Mouse (Mus musculus) frontal cortex, postnatal 25 days (tissue): ENCODE measurements at regions not wholly inside any gene's neighbourhood (a gene's known extent, or its start where the extent isn't known, plus 50 kb on each side); places are given as distances from the start of the nearest gene placed in this dataset.

ENCODE experiments used
- DNase-seq, 2 experiments: peaks; one replicate each; pipeline ENCODE4 v3.0.0; 2022; ENCODE audit warnings: low spot score in 2 of 2

DNA sequence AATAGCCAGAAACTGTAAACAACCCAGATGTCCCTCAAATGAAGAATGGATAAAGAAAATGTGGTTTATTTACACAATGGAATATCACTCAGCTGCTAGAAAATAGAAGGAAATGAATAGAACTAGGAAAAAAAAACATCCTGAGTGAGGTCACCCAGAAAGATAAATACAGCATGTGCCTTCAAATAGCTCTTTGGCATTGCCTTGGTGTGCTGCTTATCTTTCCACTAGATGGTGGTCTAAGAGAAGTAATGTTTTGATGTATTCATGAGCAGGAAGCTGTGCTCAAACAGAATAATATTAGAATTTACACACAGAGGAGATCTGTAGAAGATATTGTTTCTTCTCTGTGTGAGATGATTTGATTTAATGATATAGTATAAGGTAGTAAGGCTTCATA, 78.8 kb downstream of the Zfp619 start:
- DNase-seq = no peak

DNA sequence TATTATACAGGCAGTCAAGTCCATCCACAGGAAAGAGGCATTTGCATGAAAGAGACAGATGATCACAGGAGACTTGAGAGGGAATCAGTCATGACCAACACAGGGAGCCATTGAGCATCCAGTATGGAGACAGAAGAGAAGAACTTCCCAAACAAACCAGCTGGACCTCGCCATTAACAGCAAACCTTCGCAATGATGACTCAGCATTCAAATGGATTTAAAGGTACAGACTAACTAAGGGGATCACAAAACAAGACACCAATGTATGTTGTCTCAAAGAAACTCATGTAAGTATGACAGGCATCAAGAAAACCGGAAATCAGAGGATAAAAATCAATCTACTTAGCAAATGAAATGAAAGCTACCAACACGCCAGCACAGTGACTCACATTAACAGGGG, 96.2 kb downstream of the Zfp619 start:
- DNase-seq = no peak

DNA sequence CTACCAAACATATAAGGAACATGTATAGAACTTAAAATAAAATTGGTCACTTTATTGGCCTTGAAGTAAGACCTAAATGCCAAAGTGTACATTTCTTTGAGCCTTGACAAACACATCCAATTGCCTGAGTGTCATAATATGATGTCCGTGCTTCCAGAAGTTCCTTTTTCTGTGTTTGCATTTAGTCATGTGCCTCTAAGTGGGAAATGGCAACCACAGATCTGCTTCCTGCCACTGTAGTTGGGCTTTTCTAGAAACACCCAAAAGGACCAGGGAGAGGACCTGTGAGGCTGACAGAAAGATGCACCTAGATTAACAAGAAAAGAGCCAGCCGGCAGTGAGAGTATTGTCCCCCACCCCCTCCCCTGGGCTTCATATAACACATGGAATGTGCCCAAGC, 97.5 kb downstream of the Zfp619 start:
- no peak for DNase-seq

DNA sequence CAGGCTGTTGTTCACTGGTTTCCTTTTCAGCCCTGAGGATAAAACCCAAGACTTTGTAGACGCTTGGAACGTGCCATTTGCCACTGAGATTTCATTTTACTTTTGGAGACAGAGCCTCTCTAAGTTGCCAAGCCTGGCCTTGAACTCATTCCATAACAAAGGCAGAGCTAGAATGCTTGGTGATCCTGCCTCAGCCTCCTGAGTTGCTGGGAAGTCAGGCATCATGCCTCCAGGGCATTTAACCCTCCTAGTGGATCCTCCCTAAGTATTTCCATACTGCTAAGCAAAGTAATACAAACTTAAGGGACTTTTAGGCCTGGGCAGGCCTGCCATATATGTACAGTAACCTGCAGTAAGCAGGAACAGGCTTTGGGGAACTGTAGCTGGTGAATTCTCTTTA, 104.2 kb downstream of the Zfp619 start:
- DNase-seq = no peak

DNA sequence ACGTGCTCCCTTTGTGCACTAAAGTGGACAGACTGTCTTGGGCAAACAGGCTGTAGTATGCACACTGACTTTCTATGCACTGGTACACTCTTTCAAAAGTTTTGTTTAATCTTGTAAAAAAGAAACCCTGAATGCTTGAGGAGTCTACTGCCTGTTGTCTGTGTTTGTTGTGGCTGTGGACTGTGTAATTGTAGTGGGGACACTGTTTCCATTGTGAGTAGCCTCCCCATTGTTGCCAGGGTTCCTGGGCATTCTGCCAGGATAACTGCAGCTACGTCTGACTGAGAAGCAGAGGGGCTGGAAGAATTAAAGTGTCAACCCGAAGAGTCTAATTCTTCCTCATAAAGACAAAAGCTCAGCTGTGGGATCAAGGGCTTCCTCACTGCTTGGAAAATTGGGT, 115.3 kb downstream of the Zfp619 start:
- DNase-seq = no peak

DNA sequence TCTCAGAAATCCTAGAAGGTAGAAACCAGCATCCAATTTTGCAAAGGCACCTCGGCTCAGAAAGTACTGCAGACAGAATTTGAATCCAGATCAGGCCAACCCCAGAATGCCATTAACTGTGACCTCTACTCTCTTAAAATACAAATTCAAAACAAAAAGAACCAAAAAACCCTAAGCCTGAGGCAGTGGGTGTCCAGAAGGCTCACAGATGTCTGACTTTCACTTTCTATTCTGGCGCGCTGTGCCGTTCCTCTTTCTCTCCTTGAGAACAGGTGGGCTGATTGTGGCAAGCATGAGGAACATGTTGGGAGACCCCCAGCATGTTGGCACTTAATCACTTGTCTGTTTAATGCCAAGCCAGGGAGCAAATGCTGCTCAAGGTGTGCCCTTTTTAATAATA, 124.8 kb downstream of the Zfp619 start:
- no peak for DNase-seq

DNA sequence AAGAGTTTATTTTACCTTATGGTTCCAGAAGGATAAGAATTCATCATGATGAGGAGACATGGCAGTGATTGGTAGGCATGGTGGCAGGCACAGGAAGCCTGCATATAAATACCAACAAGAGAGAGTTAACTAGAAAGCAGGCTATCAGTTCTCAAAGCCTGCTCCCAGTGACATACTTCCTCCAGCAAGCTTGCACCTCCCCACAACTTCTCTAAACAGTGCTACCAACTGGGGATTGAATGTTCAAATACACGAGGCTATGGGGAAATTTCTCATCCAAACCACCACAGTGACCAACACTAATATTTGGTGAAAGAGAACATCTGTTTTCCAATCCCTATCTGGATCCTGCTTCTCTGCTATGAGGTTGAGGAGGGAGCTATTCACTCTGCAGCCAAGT, 125.8 kb downstream of the Zfp619 start:
- no peak for DNase-seq

DNA sequence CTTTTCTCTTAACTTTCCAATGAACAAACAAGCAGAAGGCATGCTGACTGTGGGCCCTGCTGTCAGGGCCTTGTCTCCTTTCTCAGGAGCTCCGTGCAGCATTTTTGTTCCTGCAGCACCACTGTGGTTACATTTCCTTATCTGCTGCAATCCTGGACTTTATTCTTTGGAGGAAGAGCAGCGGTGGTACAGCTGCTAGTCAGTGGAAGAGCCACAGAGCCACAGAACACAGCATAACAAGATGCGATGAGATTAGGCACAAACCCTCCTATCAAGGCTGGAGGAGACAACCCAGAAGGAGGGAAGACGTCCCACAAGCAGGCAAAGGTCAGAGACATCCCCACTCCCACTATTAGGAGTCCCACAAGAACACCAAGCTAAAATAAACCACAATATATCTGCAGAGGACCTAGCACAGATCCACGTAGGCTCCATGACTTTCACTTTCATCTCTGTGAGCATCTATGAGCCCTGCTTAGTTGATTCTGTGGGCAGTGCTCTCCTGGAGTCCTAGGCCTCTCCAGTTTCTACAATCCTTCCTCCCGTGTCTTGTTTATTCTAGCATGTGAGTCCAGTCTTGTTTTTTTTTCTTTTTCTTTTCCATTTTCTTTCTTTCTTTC, 133.0 kb downstream of the Zfp619 start:
- no peak for DNase-seq

DNA sequence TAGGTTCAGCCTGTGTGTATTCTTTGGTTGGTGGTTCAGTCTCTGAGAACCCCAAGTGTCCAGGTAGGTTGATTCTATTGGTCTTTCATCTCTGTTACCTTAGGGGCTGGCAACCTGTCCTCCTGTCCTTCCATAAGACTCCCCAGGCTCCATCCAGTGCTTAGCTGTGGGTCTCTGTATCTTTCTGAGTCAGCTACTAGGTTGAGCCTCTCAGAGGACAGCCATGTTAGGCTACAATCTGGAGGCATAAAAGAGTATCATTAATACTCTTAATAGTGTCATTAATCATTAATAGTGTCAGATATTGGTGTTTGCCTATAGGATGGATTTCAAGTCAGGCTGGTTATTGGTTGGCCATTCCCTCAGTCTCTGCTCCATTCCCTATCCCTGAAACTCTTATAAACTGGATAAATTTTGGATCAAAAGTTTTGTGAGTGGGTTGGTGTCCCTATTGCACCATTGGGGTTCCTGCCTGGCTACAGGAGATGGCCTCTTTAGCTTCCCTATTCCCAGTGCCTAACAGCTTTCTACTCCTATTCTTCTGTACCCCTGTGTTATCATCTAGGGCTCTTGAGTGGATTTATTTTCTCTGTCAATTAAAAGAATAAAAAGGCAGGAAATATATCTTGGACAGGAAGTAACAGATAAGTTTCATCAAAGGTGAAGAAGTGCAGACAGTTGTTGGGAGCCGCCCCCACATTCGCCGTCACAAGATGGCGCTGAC, 137.2 kb downstream of the Zfp619 start:
- DNase-seq = no peak

DNA sequence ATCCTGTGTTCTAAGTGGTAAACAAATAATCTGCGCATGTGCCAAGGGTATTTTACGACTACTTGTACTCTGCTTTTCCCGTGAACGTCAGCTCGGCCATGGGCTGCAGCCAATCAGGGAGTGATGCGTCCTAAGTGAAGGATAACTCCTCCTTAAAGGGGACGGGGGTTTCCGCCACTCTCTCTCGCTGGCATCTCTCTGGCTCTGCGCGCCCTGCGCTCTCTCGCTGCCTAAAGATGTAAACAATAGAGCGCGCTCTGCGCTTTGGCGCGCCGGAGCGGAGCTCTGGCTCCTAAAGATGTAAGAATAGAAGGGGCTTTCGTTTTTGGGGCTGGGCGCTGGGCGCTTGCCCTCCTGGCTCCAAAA, 137.7 kb downstream of the Zfp619 start:
- peak; percentile 9 for DNase-seq

DNA sequence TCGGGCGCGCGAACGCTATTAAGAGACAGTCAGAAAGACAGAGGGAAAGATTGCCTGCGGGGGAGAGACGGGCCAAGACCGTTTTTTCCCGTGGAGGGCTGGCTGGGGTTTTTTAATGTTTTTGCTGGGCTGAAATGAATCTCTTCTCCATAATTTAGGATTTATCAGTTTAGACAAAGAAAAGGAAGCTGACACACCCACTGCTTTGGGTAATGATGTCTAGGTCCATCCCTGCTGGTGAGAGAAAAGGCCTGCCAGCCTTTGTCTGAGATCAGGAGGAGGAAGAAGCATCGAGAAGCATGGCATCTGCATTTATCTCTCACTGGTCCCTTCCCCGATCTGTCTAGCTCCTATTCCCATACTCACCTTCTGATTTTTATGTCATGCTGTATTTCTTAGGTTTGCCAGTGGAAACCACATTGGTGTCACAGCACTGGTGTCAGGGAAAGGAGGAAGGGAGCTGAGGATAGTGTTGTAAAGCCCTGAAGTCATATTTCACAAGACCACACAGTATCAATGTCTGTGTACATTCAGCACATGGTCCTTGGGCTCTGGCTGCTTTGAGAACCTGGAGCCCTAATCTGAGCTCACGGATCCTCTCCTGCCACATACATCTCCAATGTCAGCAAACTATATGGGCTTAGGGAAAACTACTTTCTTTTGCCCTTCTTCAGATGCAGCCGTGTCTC, 138.3 kb downstream of the Zfp619 start:
- no peak for DNase-seq

DNA sequence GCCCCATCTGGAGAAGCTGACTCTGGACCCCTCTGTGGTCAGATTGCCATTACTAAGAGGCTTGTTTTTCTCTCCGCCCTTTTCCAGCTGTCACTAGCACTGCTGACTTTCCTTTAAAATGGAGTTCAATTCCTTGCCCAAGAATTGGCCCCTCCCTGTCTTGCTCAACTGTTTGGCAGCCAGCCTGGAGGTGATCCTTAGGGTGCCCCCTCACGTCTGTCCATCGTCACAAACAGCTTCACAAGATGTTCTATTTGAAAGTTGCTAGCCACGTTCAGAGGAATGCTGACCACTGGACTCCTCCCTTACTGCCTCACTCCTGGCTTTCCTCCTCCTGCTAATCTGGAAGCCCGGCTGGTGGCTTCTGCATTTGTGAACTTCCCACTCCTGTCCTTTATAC, 142.0 kb downstream of the Zfp619 start:
- DNase-seq = no peak

DNA sequence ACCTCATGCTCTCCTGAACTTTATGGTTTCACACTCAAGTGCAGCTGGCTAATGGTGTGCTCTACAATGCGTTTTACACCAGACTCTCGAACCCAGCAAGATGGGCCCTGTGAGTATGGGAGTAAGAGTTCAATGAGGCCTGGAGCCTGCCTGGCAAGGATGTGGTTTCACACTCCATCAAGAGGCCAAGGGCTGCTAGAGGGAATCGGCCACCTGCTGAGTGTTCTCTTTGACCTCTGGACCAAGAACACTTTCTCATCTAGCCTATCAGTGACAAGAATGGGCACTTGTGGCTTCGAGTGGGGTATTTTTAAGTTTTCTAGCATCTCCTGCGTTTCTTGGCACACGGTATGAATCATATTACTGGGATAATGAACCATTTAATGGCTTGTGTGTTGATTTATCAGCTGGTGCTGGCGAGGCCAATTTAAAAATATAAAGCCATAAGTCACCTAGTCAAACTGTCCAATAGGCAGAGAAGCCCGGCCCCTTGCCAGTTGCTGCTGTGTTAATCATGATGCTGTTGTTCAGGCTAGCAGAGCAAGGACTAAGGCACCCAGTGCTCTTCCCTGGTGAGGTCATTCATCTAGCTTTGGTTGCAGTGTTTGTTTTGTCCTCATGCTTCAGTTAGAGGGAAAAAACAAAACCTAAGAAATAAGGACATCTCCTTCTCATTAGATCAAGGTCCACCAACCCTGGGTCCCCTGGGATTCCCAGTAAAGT, 157.7 kb downstream of the Zfp619 start:
- DNase-seq = no peak

DNA sequence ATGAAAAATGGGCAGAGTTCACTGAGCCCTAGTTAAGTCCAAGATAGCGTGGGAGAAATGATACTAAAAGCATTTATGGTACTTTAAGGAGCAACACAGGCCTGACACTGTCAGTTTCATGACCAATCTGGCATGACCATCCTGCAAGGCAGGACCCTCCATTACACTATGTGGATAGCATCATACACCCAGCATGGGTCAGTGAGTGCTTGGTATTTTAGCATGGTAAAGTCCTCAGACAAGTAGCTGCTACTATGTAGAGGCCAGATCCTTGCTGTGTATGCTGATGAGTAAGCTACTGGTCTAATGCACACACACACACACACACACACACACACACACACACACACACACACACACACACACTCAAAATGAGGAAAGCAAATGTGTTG, 158.3 kb downstream of the Zfp619 start:
- DNase-seq = no peak

DNA sequence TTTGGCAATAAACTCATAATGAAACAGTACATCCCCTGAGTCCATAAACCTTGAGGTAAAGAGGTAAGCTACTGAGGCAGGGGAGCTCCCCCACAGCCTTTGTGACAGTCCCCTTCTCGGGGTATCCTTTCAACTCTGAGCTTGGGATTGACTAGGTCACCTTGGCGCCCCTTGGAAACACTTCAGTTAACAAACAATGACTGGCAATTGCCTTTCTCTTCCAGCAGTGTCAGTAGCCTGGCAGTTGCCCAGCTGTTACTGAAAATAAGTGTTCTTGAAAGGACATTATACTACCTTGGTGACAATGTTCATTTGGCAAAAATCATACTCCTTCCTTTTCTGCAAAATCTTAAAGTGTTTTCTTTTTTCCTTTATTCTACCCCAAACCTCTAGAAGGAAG, 162.8 kb downstream of the Zfp619 start:
- no peak for DNase-seq

DNA sequence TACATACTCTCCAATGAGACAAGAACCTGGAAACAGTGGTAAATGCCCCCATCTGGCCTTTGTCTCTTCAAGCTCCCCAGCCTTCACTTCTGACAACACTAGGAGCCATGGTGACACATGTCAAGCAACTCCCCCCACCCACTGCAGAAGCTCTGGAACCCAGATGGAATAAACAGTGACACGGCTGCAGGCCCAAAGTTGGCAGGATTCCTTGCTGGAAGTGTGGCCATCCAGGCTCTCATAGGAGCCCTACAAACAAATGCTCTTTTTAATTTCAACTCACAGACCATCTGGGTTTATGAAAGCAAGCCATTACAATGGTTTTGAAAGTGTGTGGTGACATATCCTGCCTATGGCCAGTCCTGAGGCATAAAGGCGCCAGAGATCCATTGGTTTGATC, 179.0 kb downstream of the Zfp619 start:
- DNase-seq = no peak

DNA sequence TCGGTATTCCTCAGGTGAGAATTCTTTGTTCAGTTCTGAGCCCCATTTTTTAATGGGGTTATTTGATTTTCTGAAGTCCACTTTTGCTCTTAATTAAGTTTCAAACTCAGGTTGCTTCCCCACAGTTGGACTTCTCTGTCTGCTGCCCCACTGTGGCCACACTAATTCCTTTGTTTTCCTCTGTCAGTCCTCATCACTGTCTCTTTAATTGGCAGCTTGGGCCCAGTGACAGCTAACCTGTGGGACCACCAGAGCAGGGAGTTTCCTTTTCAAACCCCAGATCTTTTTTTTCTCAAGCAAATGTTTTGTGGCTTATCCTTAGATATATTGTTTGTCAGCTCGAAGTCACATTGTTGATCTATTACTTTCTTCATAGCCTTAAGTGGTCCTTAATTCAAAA, 183.9 kb downstream of the Zfp619 start:
- no peak for DNase-seq

DNA sequence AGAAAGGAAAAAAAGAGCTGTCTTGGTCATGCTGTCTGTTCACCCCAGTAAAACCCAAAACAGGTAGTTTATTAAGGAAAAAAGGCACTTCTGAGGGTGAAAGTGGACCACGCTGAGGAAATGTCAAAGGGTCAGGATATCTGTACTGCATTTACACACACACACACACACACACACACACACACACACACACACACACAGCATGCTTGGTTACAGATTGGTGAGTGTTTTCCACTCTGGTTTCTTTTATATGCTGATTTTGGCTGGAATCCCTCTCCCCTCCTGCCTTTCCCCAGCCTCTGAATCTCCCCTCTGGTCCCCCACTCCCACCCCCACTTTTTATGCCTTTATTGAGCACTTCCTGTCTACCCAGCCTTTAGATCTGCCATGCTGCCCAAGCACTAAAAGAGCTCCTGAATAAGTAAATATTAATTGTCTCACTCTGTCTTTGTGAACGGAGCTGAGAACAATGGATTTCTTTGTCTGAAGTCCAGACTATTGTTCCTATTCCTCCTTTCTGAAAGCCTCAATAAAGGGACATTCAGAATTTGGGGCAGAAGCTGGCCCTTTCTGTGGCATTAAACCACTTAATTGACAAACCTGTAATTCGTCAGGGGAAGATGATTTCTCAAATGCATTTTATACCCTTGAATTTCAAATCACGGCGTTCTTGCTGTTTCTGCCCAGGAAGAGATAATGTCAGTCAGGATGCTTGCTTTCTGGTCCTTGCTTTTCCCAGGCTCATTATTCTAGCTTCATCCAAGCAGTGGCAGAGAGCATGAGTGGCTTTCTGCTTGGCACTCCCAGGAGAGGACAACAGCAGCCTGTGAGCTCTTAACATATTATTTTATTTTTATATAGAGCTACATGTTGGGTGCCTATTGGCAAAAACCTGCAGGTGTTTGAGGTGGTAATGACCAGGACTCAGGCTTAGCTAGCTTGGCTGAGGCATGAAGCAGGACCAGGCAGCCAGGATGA, 187.8 kb downstream of the Zfp619 start:
- DNase-seq = no peak

DNA sequence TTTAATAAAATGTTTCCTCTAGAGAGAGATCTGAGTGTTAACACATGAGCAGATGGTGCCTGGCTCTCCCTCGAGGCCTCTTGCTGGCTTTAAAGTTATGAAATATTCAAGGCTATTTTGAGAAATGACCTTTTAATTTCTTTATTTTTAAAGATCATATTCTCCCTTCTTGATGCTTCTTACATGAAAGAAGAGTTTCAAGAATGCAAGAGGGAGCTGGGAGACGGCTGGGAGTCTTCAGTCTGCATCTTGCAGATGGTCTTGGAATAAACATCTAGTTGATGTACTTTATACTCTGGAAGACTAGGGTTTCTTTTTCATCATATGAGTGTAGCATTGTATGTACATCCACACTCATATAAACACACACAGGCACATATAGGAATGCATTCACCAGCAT, 189.0 kb downstream of the Zfp619 start:
- DNase-seq = no peak

DNA sequence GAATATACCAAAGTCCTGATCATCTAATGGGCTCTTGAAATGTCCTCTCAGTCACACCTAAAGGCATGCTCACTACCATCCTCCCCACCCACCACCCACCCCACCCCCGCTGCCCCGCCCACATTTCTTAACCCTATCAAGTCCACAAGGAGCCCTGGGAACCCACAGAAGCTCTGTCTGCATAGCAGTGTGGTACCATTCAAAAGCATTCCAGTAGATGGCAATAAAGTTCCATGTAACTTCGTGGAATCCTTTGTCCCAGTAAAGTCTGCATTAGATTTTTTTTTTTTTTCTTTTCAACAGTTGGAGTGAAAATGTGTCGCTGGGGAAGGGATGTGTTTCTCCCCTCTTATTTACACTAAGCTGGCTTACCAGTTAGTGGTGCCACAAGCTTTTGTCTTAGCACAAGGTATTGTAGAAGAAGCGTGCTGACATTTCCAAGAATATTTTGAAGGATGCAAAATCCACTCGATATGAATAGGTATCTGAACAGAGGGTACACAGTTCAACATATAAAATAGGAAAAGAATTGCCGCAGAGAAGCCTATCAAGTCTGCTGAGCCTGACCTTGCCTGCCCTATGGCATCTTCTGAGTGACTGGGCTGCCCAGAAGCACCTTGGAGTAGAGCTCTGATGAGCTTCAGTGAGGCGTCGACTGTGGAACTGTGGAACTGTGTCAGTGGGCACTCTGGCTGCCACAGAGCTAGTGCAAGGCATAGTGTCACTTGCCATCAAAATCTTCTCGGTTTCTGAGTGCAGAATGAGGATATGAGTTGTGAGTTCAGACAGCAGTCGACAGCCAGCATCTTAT, 199.0 kb downstream of the Zfp619 start:
- peak in 1 of 2 experiments; percentile 6 for DNase-seq
